Mouse (Mus musculus): ENCODE measurements at regions not wholly inside any gene's neighbourhood (a gene's known extent, or its start where the extent isn't known, plus 50 kb on each side); places are given as distances from the start of the nearest gene placed in this dataset.

DNA sequence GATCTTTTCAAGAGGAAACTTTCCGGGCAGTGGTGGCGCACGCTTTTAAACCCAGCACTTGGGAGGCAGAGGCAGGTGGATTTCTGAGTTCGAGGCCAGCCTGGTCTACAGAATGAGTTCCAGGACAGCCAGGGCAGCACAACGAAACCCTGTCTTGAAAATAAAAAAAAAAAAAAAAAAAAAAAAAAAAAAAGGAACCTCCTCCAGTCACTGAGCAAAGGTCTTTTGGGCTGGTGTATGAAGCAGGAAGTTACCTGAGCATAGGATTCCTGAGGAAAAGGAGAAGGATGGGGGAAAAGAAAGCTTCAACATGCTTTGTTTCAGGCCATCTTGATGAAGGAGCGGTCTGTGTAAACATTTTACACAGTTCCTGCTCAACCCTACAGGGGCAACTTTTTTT lies 72.9 kb upstream of the Serbp1 start:
- H3K4me3 ChIP-seq: no peak overlapping the region
- no peaks in the 10 kb centered on the region for H3K27me3 ChIP-seq (ENCODE audit: poor library complexity, severe bottlenecking)
- WGBS: 92% methylated on average over 6 of the region's 6 CpGs
- H3K27ac ChIP-seq: no peak overlapping the region
- H3K36me3 ChIP-seq (replicated peaks): no peaks in the 10 kb centered on the region
- no peak for DNase-seq (ENCODE audit: extremely low spot score, low spot score)
- H3K9me3 ChIP-seq: no peaks in the 10 kb centered on the region
- peaks cover 9% of the 10 kb centered on the region for H3K4me1 ChIP-seq

GRCm38 (mm10) chr6:67163947-67164346 lies 74.0 kb upstream of the Serbp1 start:
- Histone ChIP-seq H3K27ac (no peak overlapping the region), H3K36me3 (replicated peaks) (no peaks in the 10 kb centered on the region), H3K4me1 (peaks cover 10% of the 10 kb centered on the region), H3K4me3 (no peak overlapping the region), H3K27me3 (ENCODE audit: poor library complexity, severe bottlenecking) (no peaks in the 10 kb centered on the region), H3K9me3 (no peaks in the 10 kb centered on the region)
- DNase-seq (ENCODE audit: extremely low spot score, low spot score): no peak
- 85% methylated on average over 2 of the region's 2 CpGs for WGBS

DNA sequence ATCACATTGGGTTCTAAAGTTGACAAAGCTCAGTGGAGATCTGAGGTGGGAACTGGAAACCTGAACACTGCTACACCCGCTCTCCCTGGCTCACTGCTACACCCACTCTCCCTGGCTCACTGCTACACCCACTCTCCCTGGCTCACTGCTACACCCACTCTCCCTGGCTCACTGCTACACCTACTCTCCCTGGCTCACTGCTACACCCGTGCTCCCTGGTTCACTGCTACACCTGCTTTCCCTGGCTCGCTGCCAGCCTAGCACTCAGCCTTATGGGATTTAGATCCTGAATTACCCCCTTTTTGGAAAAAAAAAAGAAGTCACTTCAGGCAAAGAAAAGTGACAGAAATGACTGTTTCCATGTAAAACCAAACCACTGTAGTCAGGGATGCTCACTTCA lies 75.2 kb upstream of the Serbp1 start:
- Histone ChIP-seq H3K27me3 (ENCODE audit: poor library complexity, severe bottlenecking) (no peaks in the 10 kb centered on the region), H3K27ac (no peak overlapping the region), H3K36me3 (replicated peaks) (no peaks in the 10 kb centered on the region), H3K4me3 (no peak overlapping the region), H3K9me3 (no peaks in the 10 kb centered on the region), H3K4me1 (peaks cover 8% of the 10 kb centered on the region)
- no peak for DNase-seq (ENCODE audit: extremely low spot score, low spot score)
- WGBS: 81% methylated on average over 3 of the region's 3 CpGs

DNA sequence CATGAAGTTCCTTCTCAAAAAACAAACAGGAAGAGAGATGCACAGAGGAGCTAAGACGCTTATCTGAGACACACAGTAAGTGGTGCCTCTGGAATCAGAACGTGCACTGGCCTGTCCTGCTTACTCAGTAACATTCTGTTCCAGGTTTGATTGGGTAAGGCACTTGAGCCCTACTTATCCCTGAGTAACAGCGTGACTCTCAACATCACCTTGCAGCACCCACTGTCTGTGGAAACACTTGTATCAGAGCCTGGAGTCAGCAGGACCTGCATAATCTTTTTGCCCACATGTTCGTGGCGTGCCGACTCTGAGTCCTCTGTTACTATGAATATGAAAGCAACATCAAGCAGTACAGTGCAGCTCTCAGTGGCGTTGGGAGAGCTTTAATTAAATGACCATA lies 76.4 kb upstream of the Serbp1 start:
- Histone ChIP-seq H3K27ac (no peak overlapping the region), H3K36me3 (replicated peaks) (no peaks in the 10 kb centered on the region), H3K9me3 (no peaks in the 10 kb centered on the region), H3K4me3 (no peak overlapping the region), H3K27me3 (ENCODE audit: poor library complexity, severe bottlenecking) (no peaks in the 10 kb centered on the region), H3K4me1 (peaks cover 8% of the 10 kb centered on the region)
- WGBS: 78% methylated on average over 7 of the region's 7 CpGs
- DNase-seq (ENCODE audit: extremely low spot score, low spot score): no peak

DNA sequence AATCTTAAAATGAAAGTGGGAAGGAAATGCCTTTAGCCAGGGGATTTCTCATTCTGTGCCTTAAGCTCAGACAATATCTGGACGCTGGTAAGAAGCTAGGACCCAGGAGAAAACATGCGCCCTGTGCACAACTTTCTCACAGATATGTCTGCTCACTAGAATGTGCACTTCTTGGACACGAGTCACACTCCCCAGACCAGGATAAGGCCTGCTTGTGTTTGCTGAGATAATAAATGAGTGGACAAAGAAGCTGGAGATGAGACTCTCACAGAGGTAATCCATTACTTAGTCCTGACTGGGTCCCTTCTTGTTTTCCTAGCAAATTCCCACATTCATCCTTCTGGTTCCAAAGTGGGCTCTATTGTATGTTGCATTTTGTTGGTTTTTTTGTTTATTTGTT lies 77.4 kb upstream of the Serbp1 start:
- H3K4me3 ChIP-seq: no peak overlapping the region
- no peaks in the 10 kb centered on the region for H3K36me3 ChIP-seq (replicated peaks)
- 87% methylated on average over 3 of the region's 3 CpGs for WGBS
- peaks cover 8% of the 10 kb centered on the region for H3K4me1 ChIP-seq
- H3K27ac ChIP-seq: no peak overlapping the region
- H3K9me3 ChIP-seq: no peaks in the 10 kb centered on the region
- no peak for DNase-seq (ENCODE audit: extremely low spot score, low spot score)
- no peaks in the 10 kb centered on the region for H3K27me3 ChIP-seq (ENCODE audit: poor library complexity, severe bottlenecking)

DNA sequence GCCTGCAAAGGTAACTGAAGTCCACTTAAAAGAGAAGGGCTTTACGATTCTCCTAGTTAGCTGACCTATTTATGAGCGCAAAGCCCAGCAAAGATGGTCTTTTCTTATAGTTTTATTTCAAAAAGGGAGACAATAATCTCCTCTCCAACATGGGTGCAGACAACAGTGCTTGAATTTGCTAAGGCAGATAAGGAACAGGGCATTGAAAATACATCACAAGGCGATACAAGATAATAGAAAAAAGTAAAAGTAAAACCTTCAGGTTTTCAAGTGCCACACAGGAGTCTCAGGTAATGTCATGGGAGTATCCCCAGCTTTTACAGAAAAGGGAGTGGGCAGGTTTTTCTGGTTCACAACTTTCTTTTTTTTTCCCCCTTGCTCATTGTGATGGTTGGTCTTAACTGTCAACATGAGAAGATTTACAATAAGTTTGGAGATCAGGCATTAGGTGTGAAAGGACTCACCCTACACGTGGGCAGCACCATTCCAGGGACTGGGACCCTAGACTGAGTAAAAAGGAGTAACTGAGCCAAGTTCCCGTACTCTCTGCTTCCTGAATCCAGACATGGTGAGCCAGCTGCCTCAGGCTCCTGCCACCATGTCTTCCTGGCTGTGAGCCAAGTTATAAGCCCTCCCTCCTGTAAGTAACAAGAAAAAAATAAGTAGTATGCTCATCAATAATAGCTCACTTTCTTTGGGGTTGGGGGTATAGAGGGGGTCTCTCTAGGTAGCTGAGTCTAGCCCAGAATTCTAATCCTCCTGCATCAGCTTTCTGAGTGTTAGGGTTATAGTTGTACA lies 78.1 kb upstream of the Serbp1 start:
- H3K4me3 ChIP-seq: no peak overlapping the region
- H3K27ac ChIP-seq: no peak overlapping the region
- H3K27me3 ChIP-seq (ENCODE audit: poor library complexity, severe bottlenecking): no peaks in the 10 kb centered on the region
- no peak for DNase-seq (ENCODE audit: extremely low spot score, low spot score)
- peaks cover 8% of the 10 kb centered on the region for H3K4me1 ChIP-seq
- no peaks in the 10 kb centered on the region for H3K36me3 ChIP-seq (replicated peaks)
- WGBS: 74% methylated on average over 5 of the region's 5 CpGs
- no peaks in the 10 kb centered on the region for H3K9me3 ChIP-seq

GRCm38 (mm10) chr6:67159224-67159623 lies 78.8 kb upstream of the Serbp1 start:
- Histone ChIP-seq H3K4me1 (peaks cover 8% of the 10 kb centered on the region), H3K4me3 (no peak overlapping the region), H3K36me3 (replicated peaks) (no peaks in the 10 kb centered on the region), H3K27me3 (ENCODE audit: poor library complexity, severe bottlenecking) (no peaks in the 10 kb centered on the region), H3K27ac (no peak overlapping the region), H3K9me3 (no peaks in the 10 kb centered on the region)
- 22% methylated on average over 2 of the region's 2 CpGs for WGBS
- no peak for DNase-seq (ENCODE audit: extremely low spot score, low spot score)

DNA sequence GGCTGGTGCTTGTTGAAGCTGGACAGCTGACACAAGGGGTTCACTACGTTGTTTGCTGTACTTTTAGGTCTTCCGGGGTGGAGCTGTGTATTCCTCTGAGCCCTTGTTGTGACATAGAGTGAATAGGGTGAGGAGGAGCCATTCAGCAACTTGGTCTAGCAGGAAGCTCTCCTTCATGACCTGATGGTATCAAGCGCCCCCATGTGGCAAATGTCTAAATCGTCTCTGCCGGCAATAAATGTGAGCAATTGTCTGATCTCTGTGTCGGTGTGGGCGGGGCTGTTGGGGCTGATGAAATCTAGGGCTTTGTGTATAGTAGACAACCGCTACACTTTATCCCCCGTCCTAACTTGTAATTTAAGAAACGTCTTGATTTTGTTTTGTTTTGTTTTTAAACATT lies 79.2 kb upstream of the Serbp1 start:
- Histone ChIP-seq H3K36me3 (replicated peaks) (no peaks in the 10 kb centered on the region), H3K4me1 (peaks cover 8% of the 10 kb centered on the region), H3K27me3 (ENCODE audit: poor library complexity, severe bottlenecking) (no peaks in the 10 kb centered on the region), H3K4me3 (no peak overlapping the region; the same call in 1 of the 2 replicates), H3K27ac (no peak overlapping the region), H3K9me3 (no peaks in the 10 kb centered on the region)
- DNase-seq (ENCODE audit: extremely low spot score, low spot score): peak; percentile 83
- 6% methylated on average over 10 of the region's 10 CpGs for WGBS

DNA sequence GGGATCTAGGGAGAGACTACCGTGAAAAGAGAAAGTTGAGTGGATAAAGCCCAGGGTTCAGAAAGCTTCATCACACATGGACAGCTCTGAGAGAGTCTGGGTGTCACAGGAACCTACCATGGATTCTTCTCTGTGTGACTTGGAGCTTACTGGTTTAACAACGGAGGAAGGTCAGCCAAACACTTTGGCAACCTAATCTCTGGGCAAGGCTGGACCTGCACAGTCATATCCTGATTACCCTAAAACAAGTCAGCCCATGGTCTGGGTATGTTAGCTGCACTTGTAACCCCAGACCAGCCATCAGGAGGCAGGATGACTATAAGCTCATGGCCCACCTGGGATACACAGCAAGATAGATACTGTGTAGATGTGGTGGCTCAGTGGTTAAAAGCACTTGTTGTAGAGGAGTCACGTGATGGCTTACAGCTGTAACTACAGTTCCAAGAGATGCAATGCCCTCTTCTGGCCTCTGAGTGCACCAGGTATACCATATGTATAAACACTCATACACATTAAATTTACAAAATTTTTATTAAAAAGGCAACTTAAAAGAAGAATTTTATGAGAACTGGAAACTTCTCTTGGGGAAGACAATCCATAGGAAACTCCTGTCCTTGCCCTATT lies 85.0 kb upstream of the Serbp1 start:
- Histone ChIP-seq H3K4me3 (no peak overlapping the region), H3K4me1 (no peaks in the 10 kb centered on the region), H3K27ac (no peak overlapping the region), H3K27me3 (ENCODE audit: poor library complexity, severe bottlenecking) (no peaks in the 10 kb centered on the region), H3K36me3 (replicated peaks) (no peaks in the 10 kb centered on the region), H3K9me3 (no peaks in the 10 kb centered on the region)
- no peak for DNase-seq (ENCODE audit: extremely low spot score, low spot score)
- 90% methylated on average over 3 of the region's 3 CpGs for WGBS

DNA sequence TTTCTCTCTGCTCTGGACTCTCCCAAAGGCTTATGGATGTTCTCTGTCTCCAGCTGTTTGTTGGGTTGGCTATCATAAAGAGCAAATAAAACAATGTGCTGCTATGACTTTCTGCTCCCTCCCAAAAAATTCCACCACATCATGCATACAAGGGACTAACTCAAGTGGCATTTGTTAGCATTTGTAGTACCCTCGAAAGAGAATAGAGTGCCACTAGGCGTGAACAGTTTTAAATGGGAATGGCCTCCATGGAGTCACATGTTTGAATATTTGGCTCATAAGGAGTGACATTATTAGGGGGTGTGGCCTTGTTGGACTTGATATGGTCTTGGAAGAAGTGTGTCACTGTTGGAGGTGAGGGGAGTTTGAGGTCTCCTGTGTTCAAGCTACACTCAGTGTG lies 86.5 kb upstream of the Serbp1 start:
- no peaks in the 10 kb centered on the region for H3K27me3 ChIP-seq (ENCODE audit: poor library complexity, severe bottlenecking)
- peaks cover 4% of the 10 kb centered on the region for H3K4me1 ChIP-seq
- H3K4me3 ChIP-seq: no peak overlapping the region
- no peak for DNase-seq (ENCODE audit: extremely low spot score, low spot score)
- H3K27ac ChIP-seq: no peak overlapping the region
- no peaks in the 10 kb centered on the region for H3K36me3 ChIP-seq (replicated peaks)
- H3K9me3 ChIP-seq: no peaks in the 10 kb centered on the region
- WGBS: 93% methylated on average over 2 of the region's 2 CpGs

DNA sequence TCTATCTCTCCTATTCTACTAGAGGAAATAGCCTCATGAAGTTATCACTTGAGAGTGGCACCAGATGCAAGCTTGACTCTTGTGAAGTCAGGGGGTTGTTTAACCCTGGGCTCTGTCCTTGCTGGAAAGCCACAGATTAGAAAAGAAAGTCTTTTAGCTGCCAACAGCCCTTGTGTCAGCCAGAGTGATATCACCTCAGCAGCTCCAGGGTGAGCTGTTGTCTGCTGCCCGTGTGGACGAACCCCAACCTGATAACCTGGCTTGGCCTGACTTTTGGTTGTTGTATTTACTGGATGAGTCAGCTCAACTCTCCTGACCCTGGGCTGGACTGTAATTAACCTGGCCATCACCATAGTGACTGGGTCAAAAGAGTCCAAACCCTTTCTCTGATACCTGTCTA lies 88.6 kb upstream of the Serbp1 start:
- Histone ChIP-seq H3K27me3 (ENCODE audit: poor library complexity, severe bottlenecking) (no peaks in the 10 kb centered on the region), H3K36me3 (replicated peaks) (no peaks in the 10 kb centered on the region), H3K4me1 (peaks cover 12% of the 10 kb centered on the region), H3K9me3 (no peaks in the 10 kb centered on the region), H3K27ac (no peak overlapping the region), H3K4me3 (no peak overlapping the region)
- no peak for DNase-seq (ENCODE audit: extremely low spot score, low spot score)
- WGBS: 87% methylated on average over 2 of the region's 2 CpGs

DNA sequence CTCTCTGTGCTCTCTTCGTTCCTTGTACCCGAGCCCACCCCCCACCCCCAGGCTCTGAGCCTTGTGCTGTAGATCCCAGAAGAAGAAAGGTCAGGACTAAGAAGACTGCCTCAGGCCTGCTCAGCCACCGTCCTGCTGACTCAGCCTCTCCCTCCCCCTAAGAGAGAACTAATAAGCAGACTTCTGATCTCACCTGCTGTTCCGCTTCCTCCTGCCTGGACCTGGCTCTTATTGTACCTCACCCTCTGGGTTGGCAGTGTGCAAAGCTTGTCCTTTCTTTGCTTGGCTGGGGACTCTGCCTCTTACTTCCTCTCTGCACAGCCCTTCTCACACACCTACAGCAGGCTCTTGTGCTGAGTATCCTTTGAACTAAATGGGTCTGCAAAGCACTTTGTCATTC lies 91.3 kb upstream of the Serbp1 start:
- Histone ChIP-seq H3K4me1 (peaks cover 12% of the 10 kb centered on the region), H3K27me3 (ENCODE audit: poor library complexity, severe bottlenecking) (no peaks in the 10 kb centered on the region), H3K9me3 (no peaks in the 10 kb centered on the region), H3K4me3 (no peak overlapping the region), H3K36me3 (replicated peaks) (no peaks in the 10 kb centered on the region), H3K27ac (no peak overlapping the region)
- no peak for DNase-seq (ENCODE audit: extremely low spot score, low spot score)
- 12% methylated on average over 4 of the region's 4 CpGs for WGBS

GRCm38 (mm10) chr6:67145969-67146368 lies 92.0 kb upstream of the Serbp1 start:
- Histone ChIP-seq H3K27me3 (ENCODE audit: poor library complexity, severe bottlenecking) (no peaks in the 10 kb centered on the region), H3K27ac (no peak overlapping the region), H3K36me3 (replicated peaks) (no peaks in the 10 kb centered on the region), H3K4me1 (peaks cover 12% of the 10 kb centered on the region), H3K9me3 (no peaks in the 10 kb centered on the region), H3K4me3 (no peak overlapping the region)
- 51% methylated on average over 5 of the region's 5 CpGs for WGBS
- DNase-seq (ENCODE audit: extremely low spot score, low spot score): no peak

Data from forebrain, embryonic 10.5 days (tissue).